Mouse (Mus musculus): ENCODE measurements around the gene Cage1. TPM values are rescaled to one million over a fixed set of nuclear protein-coding genes. Genes with fewer than 3 reads are reported as not detected.

The Cage1 gene
- polyA plus RNA-seq, 1 experiment from 2014 or later = 1.00 TPM

DNA sequence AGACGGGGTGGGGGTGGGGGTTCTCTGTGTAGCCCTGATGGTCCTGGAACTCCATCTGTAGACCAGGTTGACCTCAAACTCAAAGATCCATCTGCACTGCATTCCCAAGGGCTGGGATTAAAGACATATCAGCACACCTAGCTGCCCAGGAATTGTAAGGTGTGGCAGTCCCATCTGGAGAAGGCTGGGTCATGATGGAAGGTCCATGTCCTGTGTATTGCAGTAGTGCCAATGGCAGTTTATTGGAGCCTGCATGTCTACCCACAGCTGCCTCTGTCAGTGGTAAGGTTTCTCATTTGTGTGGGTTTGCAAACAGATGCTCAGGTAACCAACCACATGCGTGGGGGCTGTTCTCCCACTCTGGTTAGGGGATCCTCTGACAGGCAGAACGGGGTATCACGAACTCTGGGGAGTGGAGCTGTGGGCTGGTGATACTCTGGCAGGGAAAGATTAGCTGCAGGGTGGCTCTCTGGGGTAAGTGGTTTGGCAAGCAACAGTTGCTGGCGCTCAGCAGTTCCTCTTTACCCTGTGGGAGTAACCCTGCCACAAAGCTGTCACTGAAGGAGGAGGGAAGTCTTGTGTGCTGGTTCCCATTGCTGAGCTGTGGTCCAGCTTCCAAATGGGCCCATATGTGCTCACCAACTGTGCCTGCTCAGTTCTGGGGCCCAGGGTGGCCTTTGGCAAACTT lies 27.0 kb downstream of the Cage1 start:
- H3K36me3 ChIP-seq = no peaks in the 10 kb centered on the region
- no peak overlapping the region for H3K9ac ChIP-seq
- H3K4me2 ChIP-seq = no peak overlapping the region
- no peak overlapping the region for H3K27ac ChIP-seq
- ATAC-seq (replicated peaks; ENCODE audit: insufficient number of reproducible peaks, insufficient read depth, low FRiP score, low read depth) = no peak
- H3K4me3 ChIP-seq = no peak overlapping the region
- H3K27me3 ChIP-seq = no peaks in the 10 kb centered on the region
- no peaks in the 10 kb centered on the region for H3K4me1 ChIP-seq (replicated peaks)
- WGBS = 68% methylated on average over 5 of the region's 5 CpGs
- H3K9me3 ChIP-seq (replicated peaks) = no peaks in the 10 kb centered on the region

GRCm38 (mm10) chr13:38007972-38008371 lies 28.9 kb downstream of the Cage1 start:
- H3K4me2 ChIP-seq = no peak overlapping the region
- no peaks in the 10 kb centered on the region for H3K9me3 ChIP-seq (replicated peaks)
- no peak overlapping the region for H3K27ac ChIP-seq
- H3K9ac ChIP-seq = no peak overlapping the region
- no peak overlapping the region for H3K4me3 ChIP-seq
- ATAC-seq (replicated peaks; ENCODE audit: insufficient number of reproducible peaks, insufficient read depth, low FRiP score, low read depth) = no peak
- H3K4me1 ChIP-seq (replicated peaks) = no peaks in the 10 kb centered on the region
- 88% methylated on average over 2 of the region's 2 CpGs for WGBS
- H3K36me3 ChIP-seq = no peaks in the 10 kb centered on the region
- no peaks in the 10 kb centered on the region for H3K27me3 ChIP-seq

DNA sequence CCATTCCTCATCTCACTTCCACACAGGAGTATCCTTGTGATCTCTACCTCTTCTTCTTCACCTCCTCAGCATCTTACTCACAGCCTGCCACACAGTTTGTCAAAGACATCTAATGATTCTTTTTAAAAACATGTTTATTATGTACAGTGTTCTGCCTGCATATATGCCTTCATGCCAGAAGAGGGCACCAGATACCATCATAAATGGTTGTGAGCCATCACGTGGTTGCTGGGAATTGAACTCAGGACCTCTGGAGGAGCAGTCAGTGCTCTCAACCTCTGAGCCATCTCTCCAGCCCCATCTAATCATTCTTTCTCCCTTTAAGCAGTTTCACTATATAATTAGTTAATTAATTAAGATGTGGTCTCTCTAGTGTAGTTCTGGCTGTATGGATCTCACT lies 34.4 kb downstream of the Cage1 start:
- H3K27me3 ChIP-seq = no peaks in the 10 kb centered on the region
- H3K4me1 ChIP-seq (replicated peaks) = no peaks in the 10 kb centered on the region
- H3K4me2 ChIP-seq = no peak overlapping the region
- H3K27ac ChIP-seq = no peak overlapping the region
- no peak overlapping the region for H3K4me3 ChIP-seq
- no peaks in the 10 kb centered on the region for H3K36me3 ChIP-seq
- no peak for ATAC-seq (replicated peaks; ENCODE audit: insufficient number of reproducible peaks, insufficient read depth, low FRiP score, low read depth)
- H3K9ac ChIP-seq = no peak overlapping the region
- 48% methylated on average over 1 of the region's 1 CpGs for WGBS
- no peaks in the 10 kb centered on the region for H3K9me3 ChIP-seq (replicated peaks)

DNA sequence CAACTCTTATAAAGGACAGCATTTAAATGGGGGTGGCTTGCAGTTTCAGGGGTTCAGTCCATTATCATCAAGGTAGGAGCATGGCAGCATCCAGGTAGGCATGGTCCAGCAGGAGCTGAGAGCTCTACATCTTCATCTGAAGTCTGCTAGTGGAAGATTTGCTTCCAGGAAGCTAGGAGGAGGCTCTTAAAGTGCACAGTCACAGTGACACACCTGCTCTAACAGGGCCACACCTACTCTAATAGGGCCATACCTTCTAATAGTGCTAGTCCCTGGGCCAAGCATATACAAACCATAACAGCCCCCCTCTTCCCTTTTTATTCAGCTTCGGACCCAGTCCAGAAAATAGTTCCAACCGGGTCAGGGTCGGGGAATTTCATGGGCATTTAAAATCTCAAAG lies 37.2 kb downstream of the Cage1 start:
- no peak for ATAC-seq (replicated peaks; ENCODE audit: insufficient number of reproducible peaks, insufficient read depth, low FRiP score, low read depth)
- Histone ChIP-seq H3K4me3 (no peak overlapping the region), H3K27me3 (no peaks in the 10 kb centered on the region), H3K4me1 (replicated peaks) (no peaks in the 10 kb centered on the region), H3K36me3 (no peaks in the 10 kb centered on the region), H3K4me2 (no peak overlapping the region), H3K27ac (no peak overlapping the region), H3K9me3 (replicated peaks) (no peaks in the 10 kb centered on the region), H3K9ac (no peak overlapping the region)
- WGBS = 82% methylated on average over 3 of the region's 3 CpGs

DNA sequence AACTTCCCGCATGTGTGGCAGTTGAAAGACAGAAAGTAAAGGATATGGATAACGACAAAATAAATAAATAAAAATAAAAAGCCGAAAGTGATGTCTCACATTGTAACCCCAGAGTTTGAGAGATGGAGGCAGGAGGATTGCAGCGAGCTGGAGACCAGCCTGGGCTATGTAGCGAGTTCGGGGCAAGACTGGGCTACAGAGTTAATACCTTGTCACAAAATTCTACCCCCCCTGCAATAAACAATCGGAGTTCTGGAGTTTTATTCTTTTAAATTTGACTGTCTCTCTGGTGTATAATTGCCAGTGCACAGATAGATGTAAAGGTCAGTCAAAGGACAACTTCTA lies 42.5 kb downstream of the Cage1 start:
- Histone ChIP-seq H3K27me3 (no peaks in the 10 kb centered on the region), H3K27ac (peak overlapping the region; percentile 94), H3K9me3 (replicated peaks) (no peaks in the 10 kb centered on the region), H3K4me1 (replicated peaks) (peaks cover 8% of the 10 kb centered on the region; the same call in 1 of the 2 replicates), H3K9ac (peak overlapping the region; percentile 54), H3K4me2 (peak overlapping the region; percentile 77), H3K4me3 (peak overlapping the region; percentile 86), H3K36me3 (peaks cover 15% of the 10 kb centered on the region)
- ATAC-seq (replicated peaks; ENCODE audit: insufficient number of reproducible peaks, insufficient read depth, low FRiP score, low read depth) = 0 out of 2 replicates have a peak, but pooled peaks have one; percentile 7
- 13% methylated on average over 7 of the region's 7 CpGs for WGBS

DNA sequence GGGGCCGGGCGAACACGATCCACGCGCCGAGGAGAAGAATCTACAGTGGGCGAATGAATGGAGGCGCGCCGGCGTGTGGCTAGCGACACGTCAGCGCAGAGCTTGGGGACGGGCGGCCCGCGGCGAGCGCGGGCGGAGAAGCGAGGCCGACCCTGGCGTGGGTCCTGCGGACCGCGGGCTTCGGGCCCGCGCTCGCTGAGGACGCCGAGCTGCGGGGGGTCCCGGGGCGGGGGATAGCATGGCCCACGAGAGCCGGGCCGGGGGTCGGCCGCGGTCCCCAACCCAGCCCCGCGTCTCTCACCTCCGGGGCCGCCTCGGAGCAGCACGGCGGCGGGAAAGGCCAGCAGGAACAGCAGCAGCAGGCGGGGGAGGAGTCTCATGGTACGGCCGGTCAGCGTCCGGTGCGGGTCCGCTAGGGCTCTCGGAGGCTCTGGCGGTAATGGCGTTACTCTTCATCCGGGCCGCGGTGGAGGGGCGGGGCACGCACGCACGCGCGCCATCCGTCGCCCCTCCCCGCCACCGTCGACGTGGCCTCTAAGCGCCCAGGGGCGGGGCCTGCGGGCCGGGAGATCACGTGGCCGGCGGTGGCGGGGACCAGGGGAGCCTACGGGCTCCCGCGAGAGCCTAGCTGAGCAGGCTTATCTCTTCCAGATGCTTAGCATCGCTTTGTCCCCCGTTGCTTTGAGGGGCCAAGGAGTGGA lies 43.0 kb downstream of the Cage1 start, which contains the start of gene Ssr1:
Gene Ssr1 (minus strand): TSS at position 514 of the 701 bp plus-strand sequence.
- peak; percentile 98 for ATAC-seq (replicated peaks; ENCODE audit: insufficient number of reproducible peaks, insufficient read depth, low FRiP score, low read depth)
- Histone ChIP-seq H3K9me3 (replicated peaks) (no peaks in the 10 kb centered on the region), H3K27me3 (no peaks in the 10 kb centered on the region), H3K27ac (peak within 1 kb of the TSS; percentile 94), H3K4me1 (replicated peaks) (peaks cover 8% of the 10 kb centered on the region; the same call in 1 of the 2 replicates), H3K4me2 (peak within 1 kb of the TSS; percentile 77), H3K4me3 (peak within 1 kb of the TSS; percentile 86), H3K36me3 (peaks cover 20% of the 10 kb centered on the region), H3K9ac (peak within 1 kb of the TSS; percentile 99)
- under 1% methylated on average over 89 of the region's 89 CpGs for WGBS

DNA sequence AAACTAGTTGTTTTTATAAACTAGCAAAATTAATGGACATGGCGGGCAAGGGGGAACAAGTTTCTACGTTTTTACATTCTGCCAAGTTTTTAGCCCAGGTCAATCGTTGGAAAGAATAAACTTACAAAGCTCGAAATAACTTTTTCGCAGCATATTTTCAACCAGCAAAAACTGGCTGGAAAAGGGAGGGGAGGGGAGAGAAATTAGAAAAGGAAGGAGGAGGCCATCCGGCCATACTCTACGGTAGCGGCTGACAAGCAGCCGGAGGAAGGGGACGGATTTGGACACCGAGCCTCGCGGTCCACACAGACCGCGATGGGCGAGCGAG lies 43.5 kb downstream of the Cage1 start:
- Histone ChIP-seq H3K27me3 (no peaks in the 10 kb centered on the region), H3K4me1 (replicated peaks) (peaks cover 8% of the 10 kb centered on the region; the same call in 1 of the 2 replicates), H3K27ac (peak overlapping the region; percentile 94), H3K9me3 (replicated peaks) (no peaks in the 10 kb centered on the region), H3K4me3 (peak overlapping the region; percentile 86), H3K36me3 (peaks cover 26% of the 10 kb centered on the region), H3K4me2 (peak overlapping the region; percentile 77), H3K9ac (peak overlapping the region; percentile 99)
- under 1% methylated on average over 17 of the region's 17 CpGs for WGBS
- ATAC-seq (replicated peaks; ENCODE audit: insufficient number of reproducible peaks, insufficient read depth, low FRiP score, low read depth) = no peak

DNA sequence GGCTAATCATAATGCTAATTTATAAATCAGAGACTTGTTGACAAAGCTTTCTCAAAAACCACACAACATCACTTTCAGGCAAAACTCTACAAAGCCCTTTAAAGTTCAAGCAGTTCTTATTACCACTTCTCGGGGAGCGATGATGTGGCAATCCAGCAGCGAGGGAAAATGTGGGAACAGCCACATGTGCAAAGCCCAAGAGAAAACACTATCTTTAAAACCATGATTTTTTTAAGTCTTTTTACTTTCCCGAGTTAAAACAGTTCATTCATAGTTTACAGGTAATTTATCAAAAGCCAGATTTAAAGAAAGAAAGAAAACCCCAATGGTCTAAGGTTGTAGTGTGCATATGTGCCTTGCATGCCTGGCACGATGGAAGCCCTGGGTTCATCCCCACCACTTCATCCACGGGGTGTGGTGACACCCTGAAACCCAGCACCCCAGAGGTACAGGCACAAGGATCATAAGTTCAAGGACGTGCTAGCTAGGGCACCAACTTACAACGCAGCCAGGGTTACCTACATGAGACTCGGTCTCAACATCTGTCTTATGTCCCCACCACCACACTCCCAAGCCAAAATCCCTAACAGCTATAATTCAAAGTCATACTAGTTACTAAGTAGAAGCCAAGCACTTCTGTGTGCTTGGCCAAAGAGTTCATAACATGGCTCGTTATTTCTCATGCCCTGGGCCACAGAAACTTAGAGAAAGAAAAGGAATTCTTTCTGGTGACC lies 44.1 kb downstream of the Cage1 start:
- no peaks in the 10 kb centered on the region for H3K27me3 ChIP-seq
- peaks cover 8% of the 10 kb centered on the region; the same call in 1 of the 2 replicates for H3K4me1 ChIP-seq (replicated peaks)
- H3K4me3 ChIP-seq = peak overlapping the region; percentile 86
- peak overlapping the region; percentile 77 for H3K4me2 ChIP-seq
- WGBS = 9% methylated on average over 10 of the region's 10 CpGs
- H3K9ac ChIP-seq = peak overlapping the region; percentile 99
- H3K36me3 ChIP-seq = peaks cover 31% of the 10 kb centered on the region
- 0 out of 2 replicates have a peak overlapping the region, but pooled peaks have one; percentile 14 for H3K27ac ChIP-seq
- no peak for ATAC-seq (replicated peaks; ENCODE audit: insufficient number of reproducible peaks, insufficient read depth, low FRiP score, low read depth)
- H3K9me3 ChIP-seq (replicated peaks) = no peaks in the 10 kb centered on the region

GRCm38 (mm10) chr13:37989701-37990100 lies 47.2 kb downstream of the Cage1 start:
- no peak overlapping the region for H3K4me3 ChIP-seq
- H3K4me1 ChIP-seq (replicated peaks) = peaks cover 8% of the 10 kb centered on the region; the same call in 1 of the 2 replicates
- H3K9ac ChIP-seq = no peak overlapping the region
- WGBS = 88% methylated on average over 8 of the region's 8 CpGs
- peaks cover 58% of the 10 kb centered on the region for H3K36me3 ChIP-seq
- H3K27ac ChIP-seq = no peak overlapping the region
- no peaks in the 10 kb centered on the region for H3K9me3 ChIP-seq (replicated peaks)
- ATAC-seq (replicated peaks; ENCODE audit: insufficient number of reproducible peaks, insufficient read depth, low FRiP score, low read depth) = no peak
- no peak overlapping the region for H3K4me2 ChIP-seq
- H3K27me3 ChIP-seq = no peaks in the 10 kb centered on the region

GRCm38 (mm10) chr13:37986166-37986565 lies 50.7 kb downstream of the Cage1 start:
- H3K9me3 ChIP-seq (replicated peaks) = no peaks in the 10 kb centered on the region
- no peak overlapping the region for H3K4me2 ChIP-seq
- WGBS = 88% methylated on average over 10 of the region's 10 CpGs
- ATAC-seq (replicated peaks; ENCODE audit: insufficient number of reproducible peaks, insufficient read depth, low FRiP score, low read depth) = no peak
- no peaks in the 10 kb centered on the region for H3K4me1 ChIP-seq (replicated peaks)
- no peak overlapping the region for H3K4me3 ChIP-seq
- H3K9ac ChIP-seq = no peak overlapping the region
- H3K36me3 ChIP-seq = peaks cover 91% of the 10 kb centered on the region
- H3K27me3 ChIP-seq = no peaks in the 10 kb centered on the region
- H3K27ac ChIP-seq = no peak overlapping the region

DNA sequence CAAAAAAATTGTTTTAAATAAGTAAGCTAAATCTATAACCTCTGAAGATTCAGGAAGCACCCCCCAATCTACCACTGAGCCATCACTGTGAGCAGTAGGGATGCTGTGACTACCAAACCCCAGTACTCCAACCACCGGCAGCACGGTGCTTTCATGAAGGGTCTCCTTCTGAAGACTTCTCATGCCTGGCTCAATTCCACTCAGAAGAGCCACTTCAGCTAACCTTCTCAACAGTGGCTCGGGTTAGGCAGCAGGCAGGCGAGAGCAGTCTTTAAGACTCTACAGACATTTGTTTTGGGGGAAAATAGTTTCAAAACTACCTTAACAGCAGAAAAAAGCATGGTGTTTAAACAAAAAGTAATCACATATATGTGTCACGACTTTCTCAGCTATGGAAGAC lies 55.8 kb downstream of the Cage1 start:
- WGBS = 86% methylated on average over 5 of the region's 5 CpGs
- no peaks in the 10 kb centered on the region for H3K4me1 ChIP-seq (replicated peaks)
- no peaks in the 10 kb centered on the region for H3K27me3 ChIP-seq
- H3K36me3 ChIP-seq = peaks cover 87% of the 10 kb centered on the region
- ATAC-seq (replicated peaks; ENCODE audit: insufficient number of reproducible peaks, insufficient read depth, low FRiP score, low read depth) = no peak
- H3K9ac ChIP-seq = no peak overlapping the region
- no peaks in the 10 kb centered on the region for H3K9me3 ChIP-seq (replicated peaks)
- H3K4me2 ChIP-seq = no peak overlapping the region
- H3K4me3 ChIP-seq = no peak overlapping the region
- H3K27ac ChIP-seq = no peak overlapping the region

All from heart, embryonic 15.5 days (tissue).